ENCODE assay signal across 8 mouse cellular contexts in the genomic region with DNA sequence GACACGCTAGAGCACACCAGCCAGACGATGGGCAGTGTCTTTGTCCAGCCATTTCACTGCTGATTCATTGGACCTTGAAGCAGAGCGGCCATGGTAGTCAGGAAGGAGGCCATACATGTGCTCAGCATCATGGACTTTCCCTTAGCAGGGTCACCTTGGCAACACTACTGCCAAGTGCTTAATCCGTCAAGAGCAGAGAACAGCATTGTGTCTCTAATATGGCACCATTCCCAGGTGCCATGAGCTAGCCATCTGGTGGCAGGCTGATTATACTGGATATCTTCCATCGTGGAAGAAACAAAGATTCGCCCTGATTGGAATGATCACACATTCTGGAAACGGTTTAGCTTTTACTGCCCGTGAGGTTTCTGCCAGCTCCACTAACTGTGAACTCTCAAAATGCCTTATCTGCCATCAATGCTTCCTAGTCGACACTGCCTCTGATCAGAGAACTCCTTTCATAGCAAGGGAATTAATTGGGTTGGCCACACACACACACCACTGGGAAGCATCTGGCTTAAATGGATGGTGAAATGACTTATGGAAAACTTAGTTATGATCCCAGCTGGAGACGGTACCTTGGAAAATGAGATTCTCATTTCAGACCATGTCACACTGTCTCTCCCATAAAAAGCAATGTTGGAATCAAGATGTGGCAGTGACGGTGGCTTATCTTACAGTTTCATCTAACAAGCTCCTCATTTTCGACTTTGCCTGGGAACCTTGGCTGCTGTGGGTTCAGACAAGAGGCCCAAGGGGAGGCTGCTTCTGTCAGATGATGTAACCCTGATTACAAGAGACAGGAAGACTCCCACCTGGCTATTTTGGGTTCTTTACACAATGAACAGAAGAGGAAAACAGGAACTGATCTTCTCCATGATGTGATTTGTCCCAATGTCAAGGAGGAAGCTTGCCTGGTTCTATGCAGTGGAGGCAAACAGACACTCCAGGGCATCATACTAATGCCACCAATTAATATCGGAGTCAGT. TPM values are rescaled to one million over a fixed set of nuclear protein-coding genes. Genes with fewer than 3 reads are reported as not detected.
DNase-seq lines count a peak whose midpoint lies in the region; ATAC-seq and TF ChIP-seq lines count a peak whose summit lies in the region.

No protein-coding gene starts in this region.

- H3K4me1 ChIP-seq in cerebellum, adult 2 months (ENCODE audit: control insufficient read depth, insufficient read depth, low read length): peaks cover 18% of the 10 kb centered on the region
- H3K4me1 ChIP-seq in midbrain, embryonic 15.5 days: no peaks in the 10 kb centered on the region; the same call in 1 of the 2 replicates

- H3K4me3 ChIP-seq in cerebellum, adult 2 months (replicated peaks; ENCODE audit: insufficient read depth, low read depth, low read length): no peak overlapping the region
- no peak overlapping the region for H3K4me3 ChIP-seq in midbrain, embryonic 15.5 days

- H3K9ac ChIP-seq in midbrain, embryonic 15.5 days: no peak overlapping the region

- peak; percentile 28 for DNase-seq in lung, postnatal 10 days
- no peak for DNase-seq in lung, postnatal 14 days
- DNase-seq in cerebellum, adult 2 months: peak; percentile 86 to 95
- DNase-seq in kidney, postnatal 14 days: no peak
- DNase-seq in testis, postnatal 10 days (ENCODE audit: low spot score): no peak
- no peak for DNase-seq in gastrocnemius, adult 18-20 months (ENCODE audit: low spot score)

- ATAC-seq in granulocyte monocyte progenitor cell, adult 5-6 weeks (replicated peaks; ENCODE audit: poor library complexity, severe bottlenecking): peak; percentile 93
- peak; percentile 96 for ATAC-seq in midbrain, embryonic 15.5 days (replicated peaks)

- no peaks in the 10 kb centered on the region for H3K9me3 ChIP-seq in midbrain, embryonic 15.5 days

- H3K27ac ChIP-seq in cerebellum, adult 2 months (ENCODE audit: insufficient read depth, low read length): peak overlapping the region; percentile 67; the same call in 1 of the 2 replicates
- H3K27ac ChIP-seq in midbrain, embryonic 15.5 days: peak overlapping the region; percentile 52

- no peaks in the 10 kb centered on the region for H3K27me3 ChIP-seq in cerebellum, adult 2 months (ENCODE audit: control insufficient read depth, insufficient read depth, low read length)
- no peaks in the 10 kb centered on the region for H3K27me3 ChIP-seq in midbrain, embryonic 15.5 days (replicated peaks)

- no peaks in the 10 kb centered on the region for H3K36me3 ChIP-seq in midbrain, embryonic 15.5 days (replicated peaks)

- TF ChIP-seq POLR2A in cerebellum, adult 2 months (IDR thresholded peaks at IDR 0.05; ENCODE audit: borderline replicate concordance, insufficient read depth, low read length): no peak

- 5% methylated on average over 13 of the region's 13 CpGs for WGBS in cerebellum, adult 2 months
- WGBS in midbrain, embryonic 15.5 days: 50% methylated on average over 13 of the region's 13 CpGs

- H3K4me2 ChIP-seq in midbrain, embryonic 15.5 days: no peak overlapping the region

- no peak for TF ChIP-seq CTCF in cerebellum, adult 2 months (IDR thresholded peaks at IDR 0.05; ENCODE audit: borderline replicate concordance, insufficient read depth, low read depth, low read length)

RNA-seq across cellular contexts. Expression of gene Tbpl1, which starts 14.9 kb away (rescaled TPM):
- polyA plus RNA-seq in cerebellum, adult 2 months (2012; rRNA removed): 57.6 and 64.2 TPM in 2 replicates
- 21.9 and 22.5 TPM in 2 replicates for total RNA-seq in granulocyte monocyte progenitor cell, adult 5-6 weeks (2014; fragmentation: Nextera tagmentation)
- total RNA-seq in granulocyte monocyte progenitor cell, adult 5-6 weeks (2017): 20.2 and 21.9 TPM in 2 replicates
- 86.4 and 91.0 TPM in 2 replicates for polyA plus RNA-seq in midbrain, embryonic 15.5 days (2015; fragmentation: Nextera tagmentation; extraction: Ambion mirVana)
- 10 to 100 TPM; 16.6 to 19.1 TPM for total RNA-seq in gastrocnemius, adult 18-20 months (2021)

Comparison
In these comparisons a context has a peak if more than half of its experiments do, and no peak if none do; other contexts are left out.
1. DNase-seq: peak in lung, postnatal 10 days (single experiment) and cerebellum, adult 2 months (2 of 2); none in lung, postnatal 14 days (single experiment), kidney, postnatal 14 days (single experiment), testis, postnatal 10 days (single experiment) and gastrocnemius, adult 18-20 months (single experiment).